Mouse (Mus musculus) brain, embryonic 18.5 days (tissue): ENCODE measurements around the gene Col18a1.

Experiments used
- DNase-seq: peaks from one replicate; pipeline ENCODE4 v3.0.0-alpha.2; 2012; ENCODE audit warnings: low read depth, low spot score

Col18a1 gene

DNA sequence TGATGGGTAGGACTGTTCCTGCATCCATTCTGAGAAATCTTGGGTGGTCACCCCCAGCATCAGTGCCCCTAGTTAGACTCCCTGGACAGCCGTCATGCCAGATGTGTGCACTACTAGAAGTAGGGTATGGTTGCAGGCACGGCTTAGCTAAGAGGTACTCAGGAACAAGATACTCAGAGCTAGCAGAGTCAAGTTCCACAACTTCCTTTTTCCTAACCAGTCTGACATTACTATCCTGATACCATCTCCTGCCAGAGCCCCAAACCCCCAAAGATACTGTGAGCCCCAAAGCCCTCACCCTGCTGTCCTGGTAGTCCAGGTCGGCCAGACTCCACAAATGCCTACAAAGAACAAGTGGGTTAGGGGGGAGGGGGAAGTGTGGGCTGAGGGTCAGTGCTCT is 102.1 kb downstream of the Col18a1 start:
- DNase-seq = no peak

- DNase-seq = no peak
Measured at GRCm38 (mm10) chr10:77062393-77063010, 103.8 kb downstream of the Col18a1 start.

DNA sequence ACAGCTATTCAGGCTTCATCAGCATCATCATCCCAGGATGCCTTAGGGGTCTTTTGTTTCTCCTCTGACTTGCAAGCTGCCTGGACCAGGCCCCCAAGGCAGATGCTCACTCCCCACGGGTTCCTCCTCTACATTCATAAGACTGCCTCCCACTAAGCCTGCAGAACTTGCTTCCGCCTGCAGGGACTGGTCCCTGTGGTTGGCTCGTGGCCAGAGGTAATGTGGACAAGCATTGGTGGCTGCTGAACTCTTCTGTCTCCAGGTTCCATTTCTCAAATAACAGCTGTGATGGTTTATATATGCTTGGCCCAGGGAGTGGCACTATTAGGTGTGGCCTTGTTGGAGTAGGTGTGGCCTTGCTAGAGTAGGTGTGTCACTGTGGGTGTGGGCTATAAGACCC is 104.9 kb downstream of the Col18a1 start:
- no peak for DNase-seq

GRCm38 (mm10) chr10:77056768-77057167 is 109.6 kb downstream of the Col18a1 start:
- no peak for DNase-seq

GRCm38 (mm10) chr10:77048606-77049005 is 117.7 kb downstream of the Col18a1 start:
- no peak for DNase-seq

DNA sequence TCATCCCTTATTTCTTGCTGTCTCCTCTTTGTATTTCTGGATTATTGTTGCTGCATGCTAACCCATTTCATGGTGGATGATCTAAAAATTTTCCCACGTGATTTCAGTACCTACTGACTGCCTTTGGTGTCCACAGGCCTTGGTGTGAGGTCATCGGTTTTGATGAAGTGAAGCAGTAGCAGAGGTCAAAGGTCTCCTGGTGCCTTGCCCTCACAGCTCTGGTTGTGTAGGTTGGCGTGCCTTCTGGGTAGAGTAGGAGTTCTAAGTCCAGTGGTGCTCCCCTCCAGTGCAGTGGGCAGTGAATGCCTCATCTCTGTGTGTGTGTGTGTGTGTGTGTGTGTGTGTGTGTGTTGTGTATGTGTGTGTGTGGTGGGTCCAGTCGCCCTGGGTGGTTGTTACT is 118.2 kb downstream of the Col18a1 start:
- no peak for DNase-seq

DNA sequence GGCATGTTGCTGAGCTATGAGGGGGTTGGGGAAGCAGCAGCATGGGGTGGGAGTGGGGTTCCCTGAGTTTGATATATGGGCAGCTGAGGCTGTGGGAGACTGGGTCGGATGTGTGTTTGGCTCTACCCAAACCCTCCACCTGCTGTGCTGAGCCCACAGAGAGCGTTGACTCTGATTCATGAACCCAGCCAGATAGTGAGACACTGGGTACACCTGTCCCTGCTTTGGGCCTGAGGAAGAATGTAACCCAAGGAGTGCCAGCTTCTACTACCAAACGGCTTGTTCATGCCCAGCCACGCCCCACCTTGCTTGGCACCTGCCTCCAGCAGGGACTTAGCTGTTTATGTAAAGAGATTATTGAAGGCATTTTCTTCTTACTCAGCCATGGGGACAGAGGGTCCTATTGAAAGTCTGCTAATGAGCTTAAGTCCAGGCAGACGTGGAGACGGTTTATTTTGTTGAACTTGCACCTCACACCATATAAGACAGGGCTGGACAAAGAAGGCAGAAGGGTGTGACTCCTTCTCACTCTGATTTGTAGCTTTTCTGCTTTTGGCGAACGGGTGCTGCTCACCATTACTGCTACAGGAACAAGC is 127.7 kb downstream of the Col18a1 start:
- no peak for DNase-seq

- no peak for DNase-seq
Measured at GRCm38 (mm10) chr10:77035487-77035886, 130.9 kb downstream of the Col18a1 start.

DNA sequence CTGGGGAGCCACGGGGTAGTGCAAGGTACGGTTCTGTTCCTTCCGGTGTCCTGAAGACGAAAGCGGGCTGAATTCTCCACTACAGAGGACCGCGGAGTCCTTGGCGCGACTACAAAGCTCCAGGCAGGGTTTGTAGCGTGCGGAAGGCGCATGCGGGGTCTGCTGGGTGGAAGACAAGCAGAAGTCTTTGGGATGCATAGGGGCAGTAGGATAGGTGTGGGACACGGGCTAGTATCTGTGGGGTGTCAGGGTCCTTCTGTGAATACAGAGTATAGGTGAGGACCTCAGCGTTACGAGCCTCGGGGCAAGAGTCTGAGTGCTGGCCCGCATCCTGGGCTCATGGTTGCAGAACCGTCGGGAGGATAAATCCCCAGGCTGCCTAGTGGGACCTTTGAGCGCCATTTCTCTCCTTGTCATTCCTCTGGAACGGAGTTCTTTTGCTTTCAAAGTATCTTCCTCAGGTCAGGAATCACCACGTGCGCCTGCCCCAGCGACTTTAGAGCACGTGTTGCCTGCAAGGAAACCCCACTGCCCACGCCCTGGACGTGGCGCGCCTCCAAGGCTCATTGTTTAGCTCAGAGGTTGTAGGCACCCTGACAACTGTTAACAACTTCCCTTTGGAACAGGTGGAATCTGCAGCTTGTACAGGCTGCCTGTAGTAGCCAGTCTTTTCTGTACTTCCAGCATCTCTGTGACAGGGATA is 132.9 kb downstream of the Col18a1 start:
- DNase-seq = no peak

- DNase-seq = peak; percentile 97
Measured at GRCm38 (mm10) chr10:77032591-77033322, 133.6 kb downstream of the Col18a1 start.

DNA sequence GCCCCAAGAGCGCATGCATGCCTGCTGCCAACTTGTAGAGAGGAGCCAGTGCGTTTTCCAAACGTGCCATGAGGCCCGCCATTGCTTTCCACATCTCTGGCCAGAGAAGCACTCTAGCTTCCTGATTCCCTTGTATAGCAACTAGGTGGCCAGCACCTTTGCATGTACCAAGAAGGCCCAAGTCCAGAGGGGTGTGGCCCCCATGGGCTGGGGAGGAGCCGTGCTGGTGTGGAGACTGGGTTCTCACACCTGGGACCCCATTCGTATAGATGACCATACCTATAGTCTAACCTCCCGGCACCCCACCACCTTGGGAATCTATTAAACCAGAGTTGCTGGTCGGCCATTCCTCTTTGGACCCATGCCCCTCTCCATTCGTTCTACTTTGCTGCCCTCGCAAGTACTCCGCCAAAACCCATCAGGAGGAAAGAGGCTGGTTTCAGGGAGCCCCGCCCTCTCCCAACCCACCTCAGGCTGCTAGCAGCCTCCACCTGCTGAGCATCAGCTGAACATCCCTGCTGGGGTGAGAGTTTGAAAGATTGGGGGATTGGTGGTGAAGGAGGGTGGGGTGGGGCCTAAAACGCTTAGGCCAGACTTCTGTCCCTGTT is 134.5 kb downstream of the Col18a1 start, which contains the start of gene Slc19a1:
Slc19a1 (plus strand) TSS at position 474 of the 608 bp plus-strand sequence.
- no peak for DNase-seq

DNA sequence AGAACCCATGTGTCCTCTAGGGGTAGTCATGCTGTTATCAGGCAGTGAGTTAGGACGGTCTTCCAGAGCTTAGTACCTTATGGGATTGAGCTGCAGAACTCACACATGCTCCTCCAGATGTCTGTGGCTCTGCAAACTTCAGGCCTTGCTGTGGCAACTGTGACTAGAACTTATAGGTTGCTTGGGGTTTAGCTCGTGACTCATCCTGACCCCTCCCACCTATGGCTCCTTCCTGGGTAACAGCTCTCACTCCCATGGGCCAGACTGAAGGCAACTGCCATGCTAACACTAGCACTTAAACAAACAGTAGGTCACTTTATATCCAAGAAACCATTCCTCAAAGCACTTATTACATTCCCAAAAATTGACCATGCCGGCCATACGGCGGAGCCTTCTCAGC is 135.7 kb downstream of the Col18a1 start:
- DNase-seq = no peak

- no peak for DNase-seq
Measured at GRCm38 (mm10) chr10:77029761-77030160, 136.6 kb downstream of the Col18a1 start.

GRCm38 (mm10) chr10:77028782-77029296 is 137.5 kb downstream of the Col18a1 start:
- DNase-seq = no peak

GRCm38 (mm10) chr10:77026944-77027343 is 139.4 kb downstream of the Col18a1 start:
- no peak for DNase-seq

GRCm38 (mm10) chr10:77024231-77024630 is 142.1 kb downstream of the Col18a1 start:
- DNase-seq = no peak

- no peak for DNase-seq
Measured at GRCm38 (mm10) chr10:77022301-77023130, 143.8 kb downstream of the Col18a1 start.

GRCm38 (mm10) chr10:77021399-77022052 is 144.8 kb downstream of the Col18a1 start:
- DNase-seq = no peak

DNA sequence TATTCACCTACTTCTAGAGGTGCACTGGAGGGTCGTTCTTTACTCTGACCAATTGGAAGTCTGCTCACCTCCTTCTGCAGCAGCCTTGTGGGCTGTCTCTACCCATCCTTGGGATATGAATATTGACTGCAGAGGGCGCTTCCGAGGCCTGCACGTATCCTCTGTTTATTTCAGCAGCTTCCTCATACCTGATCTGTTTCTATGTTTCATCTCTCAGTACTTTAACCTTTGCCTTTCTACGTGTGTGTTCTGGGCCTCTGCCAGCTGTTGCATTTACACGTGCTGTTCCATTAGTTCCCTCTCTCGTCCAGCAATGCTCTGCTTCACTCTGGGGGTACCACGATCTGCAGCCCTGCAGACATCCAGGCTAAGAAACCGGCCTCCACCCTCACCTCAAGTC is 148.7 kb downstream of the Col18a1 start:
- no peak for DNase-seq

GRCm38 (mm10) chr10:77017061-77017460 is 149.3 kb downstream of the Col18a1 start:
- DNase-seq = no peak
